Mouse (Mus musculus): ENCODE measurements at regions not wholly inside any gene's neighbourhood (a gene's known extent, or its start where the extent isn't known, plus 50 kb on each side); places are given as distances from the start of the nearest gene placed in this dataset.

DNA sequence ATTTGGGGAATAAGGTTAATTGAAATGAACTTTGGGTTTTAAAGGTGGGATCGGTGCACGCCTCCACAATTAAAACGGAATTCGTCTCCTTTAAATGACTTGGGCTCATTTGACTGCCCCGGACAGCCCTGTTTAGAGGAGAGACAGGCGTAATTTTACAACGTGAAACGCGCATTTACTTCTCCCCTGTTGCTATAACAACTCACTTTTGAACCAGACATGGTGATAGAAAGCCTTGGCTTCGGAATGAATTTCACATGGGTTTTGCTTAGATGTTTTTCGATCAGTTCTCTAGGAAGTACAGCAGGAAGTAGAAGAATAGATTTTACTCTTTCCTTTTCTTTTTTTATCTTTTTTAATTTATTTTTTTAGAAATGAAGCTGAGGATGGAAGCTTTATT lies 343.2 kb upstream of the Sash1 start:
- H3K27ac ChIP-seq (ENCODE audit: low read length), result no peak overlapping the region
- no peak overlapping the region for H3K4me2 ChIP-seq (replicated peaks; ENCODE audit: low read depth, low read length)
- ATAC-seq (ENCODE audit: low FRiP score, low TSS enrichment), result no peak
- H3K9ac ChIP-seq (replicated peaks; ENCODE audit: low read length), result no peak overlapping the region
- H3K4me3 ChIP-seq (ENCODE audit: low read length), result no peak overlapping the region
- 81% methylated on average over 11 of the region's 11 CpGs for WGBS
- no peaks in the 10 kb centered on the region for H3K36me3 ChIP-seq (ENCODE audit: insufficient read depth, low read length)
- no peaks in the 10 kb centered on the region for H3K4me1 ChIP-seq (ENCODE audit: insufficient read depth, low read length)
- no peaks in the 10 kb centered on the region for H3K9me3 ChIP-seq (ENCODE audit: low read length)
- H3K27me3 ChIP-seq (ENCODE audit: insufficient read depth, low read length), result no peaks in the 10 kb centered on the region

DNA sequence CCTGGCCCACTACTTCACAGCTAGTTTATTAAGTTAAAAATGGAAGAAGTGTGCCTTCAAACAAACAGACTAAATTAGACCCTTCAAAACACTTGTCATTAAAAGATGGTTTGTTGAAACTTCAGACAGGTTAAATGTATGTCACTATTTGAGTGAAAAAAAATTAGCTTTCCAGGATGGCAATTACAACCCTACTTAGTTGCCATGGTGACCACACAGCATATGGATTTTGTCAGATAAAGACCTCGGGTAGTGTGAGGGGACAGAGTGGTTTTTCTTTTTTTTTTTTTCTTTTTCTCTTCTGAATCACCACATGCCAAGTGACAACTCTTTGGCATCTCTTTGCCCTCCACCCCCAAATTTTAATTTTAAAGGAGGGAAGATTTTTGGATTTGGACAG lies 341.5 kb upstream of the Sash1 start:
- no peak for ATAC-seq (ENCODE audit: low FRiP score, low TSS enrichment)
- no peaks in the 10 kb centered on the region for H3K4me1 ChIP-seq (ENCODE audit: insufficient read depth, low read length)
- no peaks in the 10 kb centered on the region for H3K27me3 ChIP-seq (ENCODE audit: insufficient read depth, low read length)
- no peak overlapping the region for H3K4me3 ChIP-seq (ENCODE audit: low read length)
- 9% methylated on average over 1 of the region's 1 CpGs for WGBS
- H3K4me2 ChIP-seq (replicated peaks; ENCODE audit: low read depth, low read length), result no peak overlapping the region
- no peak overlapping the region for H3K27ac ChIP-seq (ENCODE audit: low read length)
- no peaks in the 10 kb centered on the region for H3K36me3 ChIP-seq (ENCODE audit: insufficient read depth, low read length)
- no peaks in the 10 kb centered on the region for H3K9me3 ChIP-seq (ENCODE audit: low read length)
- no peak overlapping the region for H3K9ac ChIP-seq (replicated peaks; ENCODE audit: low read length)

GRCm38 (mm10) chr10:9210646-9211045 lies 324.8 kb upstream of the Sash1 start:
- 28% methylated on average over 2 of the region's 2 CpGs for WGBS
- no peak for ATAC-seq (ENCODE audit: low FRiP score, low TSS enrichment)
- Histone ChIP-seq H3K4me3 (ENCODE audit: low read length) (no peak overlapping the region), H3K4me1 (ENCODE audit: insufficient read depth, low read length) (no peaks in the 10 kb centered on the region), H3K36me3 (ENCODE audit: insufficient read depth, low read length) (no peaks in the 10 kb centered on the region), H3K27ac (ENCODE audit: low read length) (no peak overlapping the region), H3K9me3 (ENCODE audit: low read length) (no peaks in the 10 kb centered on the region), H3K9ac (replicated peaks; ENCODE audit: low read length) (no peak overlapping the region), H3K4me2 (replicated peaks; ENCODE audit: low read depth, low read length) (no peak overlapping the region), H3K27me3 (ENCODE audit: insufficient read depth, low read length) (no peaks in the 10 kb centered on the region)

DNA sequence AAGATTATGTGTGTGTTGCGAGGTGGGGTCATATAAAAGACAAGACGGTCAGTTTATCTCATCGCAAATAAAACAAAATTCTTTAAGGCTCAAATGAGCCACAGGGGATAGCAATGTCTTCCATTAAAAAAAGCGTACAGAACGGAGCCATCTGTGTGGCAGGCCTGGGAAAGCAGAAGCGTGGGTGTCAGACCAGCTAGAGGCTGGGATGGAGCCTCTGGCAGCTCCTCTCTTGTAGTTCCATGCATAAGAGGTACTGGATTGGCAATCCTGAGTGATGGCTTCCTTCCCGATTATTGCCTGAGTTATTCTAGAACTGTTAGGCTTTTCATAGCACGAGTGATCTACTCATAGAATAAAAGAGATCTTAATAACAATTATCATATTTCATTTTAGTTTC lies 318.2 kb upstream of the Sash1 start:
- Histone ChIP-seq H3K4me2 (replicated peaks; ENCODE audit: low read depth, low read length) (no peak overlapping the region), H3K4me3 (ENCODE audit: low read length) (no peak overlapping the region), H3K9me3 (ENCODE audit: low read length) (no peaks in the 10 kb centered on the region), H3K36me3 (ENCODE audit: insufficient read depth, low read length) (no peaks in the 10 kb centered on the region), H3K27ac (ENCODE audit: low read length) (no peak overlapping the region), H3K27me3 (ENCODE audit: insufficient read depth, low read length) (no peaks in the 10 kb centered on the region), H3K4me1 (ENCODE audit: insufficient read depth, low read length) (no peaks in the 10 kb centered on the region), H3K9ac (replicated peaks; ENCODE audit: low read length) (no peak overlapping the region)
- 82% methylated on average over 8 of the region's 8 CpGs for WGBS
- no peak for ATAC-seq (ENCODE audit: low FRiP score, low TSS enrichment)

DNA sequence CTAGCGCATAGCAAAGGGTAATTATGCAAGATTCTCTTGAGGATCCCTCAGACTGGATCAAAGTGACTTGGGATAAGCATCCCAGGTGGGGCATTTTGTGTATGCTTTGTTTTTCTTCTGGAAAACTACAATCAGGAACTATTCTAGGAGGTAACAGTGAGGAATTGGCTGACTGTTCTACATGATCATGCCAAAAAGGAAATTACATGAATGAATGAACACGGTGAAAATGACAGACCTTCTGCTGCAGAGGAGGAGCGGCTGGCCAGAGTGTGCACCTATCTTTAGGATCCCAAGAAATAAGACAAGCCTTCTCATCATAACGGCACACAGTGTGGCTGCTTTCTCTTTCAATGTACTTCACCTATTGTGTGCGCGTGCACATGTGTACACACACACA lies 317.5 kb upstream of the Sash1 start:
- Histone ChIP-seq H3K27me3 (ENCODE audit: insufficient read depth, low read length) (no peaks in the 10 kb centered on the region), H3K9ac (replicated peaks; ENCODE audit: low read length) (no peak overlapping the region), H3K36me3 (ENCODE audit: insufficient read depth, low read length) (no peaks in the 10 kb centered on the region), H3K4me3 (ENCODE audit: low read length) (no peak overlapping the region), H3K4me1 (ENCODE audit: insufficient read depth, low read length) (no peaks in the 10 kb centered on the region), H3K4me2 (replicated peaks; ENCODE audit: low read depth, low read length) (no peak overlapping the region), H3K27ac (ENCODE audit: low read length) (no peak overlapping the region), H3K9me3 (ENCODE audit: low read length) (no peaks in the 10 kb centered on the region)
- 87% methylated on average over 6 of the region's 6 CpGs for WGBS
- no peak for ATAC-seq (ENCODE audit: low FRiP score, low TSS enrichment)

GRCm38 (mm10) chr10:9202922-9203321 lies 317.1 kb upstream of the Sash1 start:
- no peak overlapping the region for H3K27ac ChIP-seq (ENCODE audit: low read length)
- no peaks in the 10 kb centered on the region for H3K4me1 ChIP-seq (ENCODE audit: insufficient read depth, low read length)
- no peak overlapping the region for H3K9ac ChIP-seq (replicated peaks; ENCODE audit: low read length)
- no peaks in the 10 kb centered on the region for H3K27me3 ChIP-seq (ENCODE audit: insufficient read depth, low read length)
- H3K4me2 ChIP-seq (replicated peaks; ENCODE audit: low read depth, low read length), result no peak overlapping the region
- H3K4me3 ChIP-seq (ENCODE audit: low read length), result no peak overlapping the region
- no peaks in the 10 kb centered on the region for H3K9me3 ChIP-seq (ENCODE audit: low read length)
- H3K36me3 ChIP-seq (ENCODE audit: insufficient read depth, low read length), result no peaks in the 10 kb centered on the region
- WGBS, result 45% methylated on average over 1 of the region's 1 CpGs
- ATAC-seq (ENCODE audit: low FRiP score, low TSS enrichment), result no peak

DNA sequence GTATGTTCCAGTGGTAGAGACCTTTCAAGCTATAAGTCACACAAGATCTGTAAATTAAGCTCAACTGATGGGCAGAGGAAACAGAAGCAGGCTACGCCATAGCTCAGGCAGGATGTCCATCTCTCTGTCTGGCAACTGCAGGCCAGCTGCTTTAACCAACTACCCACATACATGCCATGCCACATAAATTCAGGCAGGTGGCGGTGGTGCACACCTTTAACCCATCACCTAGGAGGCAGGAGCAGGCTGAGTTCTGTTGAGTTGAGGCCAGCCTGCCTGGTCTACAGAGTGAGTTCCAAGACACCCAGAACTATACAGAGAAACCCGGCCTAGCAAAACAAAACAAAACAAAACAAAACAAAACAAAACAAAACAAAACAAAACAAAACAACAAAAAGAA lies 289.1 kb upstream of the Sash1 start:
- peak; percentile 39; the same call in 1 of the 2 replicates for ATAC-seq (ENCODE audit: low FRiP score, low TSS enrichment)
- Histone ChIP-seq H3K36me3 (ENCODE audit: insufficient read depth, low read length) (no peaks in the 10 kb centered on the region), H3K27ac (ENCODE audit: low read length) (no peak overlapping the region), H3K4me1 (ENCODE audit: insufficient read depth, low read length) (no peaks in the 10 kb centered on the region), H3K4me3 (ENCODE audit: low read length) (no peak overlapping the region), H3K4me2 (replicated peaks; ENCODE audit: low read depth, low read length) (no peak overlapping the region), H3K27me3 (ENCODE audit: insufficient read depth, low read length) (no peaks in the 10 kb centered on the region), H3K9ac (replicated peaks; ENCODE audit: low read length) (no peak overlapping the region), H3K9me3 (ENCODE audit: low read length) (no peaks in the 10 kb centered on the region)
- 62% methylated on average over 3 of the region's 3 CpGs for WGBS

DNA sequence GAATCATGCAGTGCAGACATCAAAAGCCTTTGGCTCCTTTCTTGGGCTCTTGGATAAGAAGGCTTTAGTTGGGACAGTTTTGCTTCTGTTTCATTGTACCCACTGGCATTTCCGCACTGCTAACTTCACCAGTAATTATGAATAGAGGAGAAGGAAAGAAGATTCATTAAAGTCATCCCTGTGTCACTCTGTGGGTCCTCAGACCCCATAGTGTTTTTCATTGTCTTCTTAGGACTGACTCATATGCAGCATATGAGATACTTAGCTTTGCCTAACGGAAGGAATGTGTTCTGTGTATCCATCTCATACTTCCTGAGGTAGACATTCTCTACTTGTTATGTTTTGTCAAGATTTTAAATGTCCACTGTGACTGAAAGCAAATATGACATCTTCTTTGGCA lies 287.6 kb upstream of the Sash1 start:
- 91% methylated on average over 2 of the region's 2 CpGs for WGBS

GRCm38 (mm10) chr10:9168725-9169124 lies 282.9 kb upstream of the Sash1 start:
- WGBS, result 75% methylated on average over 7 of the region's 7 CpGs
- Histone ChIP-seq H3K4me3 (ENCODE audit: low read length) (no peak overlapping the region), H3K27me3 (ENCODE audit: insufficient read depth, low read length) (no peaks in the 10 kb centered on the region), H3K27ac (ENCODE audit: low read length) (no peak overlapping the region), H3K9ac (replicated peaks; ENCODE audit: low read length) (no peak overlapping the region), H3K9me3 (ENCODE audit: low read length) (peaks cover 6% of the 10 kb centered on the region), H3K4me2 (replicated peaks; ENCODE audit: low read depth, low read length) (no peak overlapping the region), H3K36me3 (ENCODE audit: insufficient read depth, low read length) (no peaks in the 10 kb centered on the region), H3K4me1 (ENCODE audit: insufficient read depth, low read length) (no peaks in the 10 kb centered on the region)
- no peak for ATAC-seq (ENCODE audit: low FRiP score, low TSS enrichment)

More for the DNA sequence above, 287.6 kb upstream of the Sash1 start:
- no peaks in the 10 kb centered on the region for H3K27me3 ChIP-seq (ENCODE audit: insufficient read depth, low read length)
- H3K4me3 ChIP-seq (ENCODE audit: low read length), result no peak overlapping the region
- no peak for ATAC-seq (ENCODE audit: low FRiP score, low TSS enrichment)
- H3K4me2 ChIP-seq (replicated peaks; ENCODE audit: low read depth, low read length), result no peak overlapping the region
- no peaks in the 10 kb centered on the region for H3K9me3 ChIP-seq (ENCODE audit: low read length)
- no peaks in the 10 kb centered on the region for H3K4me1 ChIP-seq (ENCODE audit: insufficient read depth, low read length)
- no peak overlapping the region for H3K9ac ChIP-seq (replicated peaks; ENCODE audit: low read length)
- no peaks in the 10 kb centered on the region for H3K36me3 ChIP-seq (ENCODE audit: insufficient read depth, low read length)
- no peak overlapping the region for H3K27ac ChIP-seq (ENCODE audit: low read length)

DNA sequence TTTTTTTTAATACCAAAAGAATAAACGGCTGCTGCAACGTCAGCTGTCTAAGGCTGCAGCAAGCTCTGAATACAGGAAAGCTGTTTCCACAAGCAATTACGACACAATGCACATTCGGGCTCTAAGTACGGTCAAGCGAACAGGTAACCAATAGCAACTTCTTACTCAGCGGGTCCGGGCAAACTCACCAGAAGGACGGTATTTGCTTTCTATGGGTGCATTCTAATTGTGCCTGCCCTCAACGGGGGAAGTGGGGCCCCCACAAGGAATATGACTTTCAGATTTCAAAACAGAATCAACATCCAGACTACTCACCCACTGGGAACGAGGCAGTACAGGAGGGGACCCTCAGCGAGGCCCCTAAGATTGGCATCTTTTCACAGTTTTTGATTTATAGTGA lies 280.1 kb upstream of the Sash1 start:
- peak; percentile 9; the same call in 1 of the 2 replicates for ATAC-seq (ENCODE audit: low FRiP score, low TSS enrichment)
- Histone ChIP-seq H3K27ac (ENCODE audit: low read length) (no peak overlapping the region), H3K9me3 (ENCODE audit: low read length) (peaks cover 6% of the 10 kb centered on the region), H3K27me3 (ENCODE audit: insufficient read depth, low read length) (no peaks in the 10 kb centered on the region), H3K9ac (replicated peaks; ENCODE audit: low read length) (no peak overlapping the region), H3K36me3 (ENCODE audit: insufficient read depth, low read length) (no peaks in the 10 kb centered on the region), H3K4me1 (ENCODE audit: insufficient read depth, low read length) (no peaks in the 10 kb centered on the region), H3K4me2 (replicated peaks; ENCODE audit: low read depth, low read length) (no peak overlapping the region), H3K4me3 (ENCODE audit: low read length) (no peak overlapping the region)
- 71% methylated on average over 12 of the region's 12 CpGs for WGBS

DNA sequence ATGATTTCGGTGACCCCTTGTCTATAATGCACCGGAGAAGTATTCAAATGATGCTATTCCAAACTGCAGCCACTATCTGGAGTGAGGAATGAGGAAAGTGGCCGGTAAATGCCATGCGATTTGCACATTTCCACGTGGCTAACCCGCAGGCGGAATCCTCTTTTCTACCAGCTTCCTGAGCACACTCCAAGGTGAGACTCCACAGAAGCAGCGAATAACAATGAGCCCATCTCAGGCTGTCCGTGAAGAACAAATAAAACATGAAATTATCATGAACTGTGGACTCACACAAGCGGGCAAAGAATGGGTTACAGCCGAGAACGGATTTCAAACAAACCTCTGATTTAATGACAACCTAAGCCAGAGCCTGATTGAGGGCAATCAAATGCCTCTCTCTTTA lies 279.7 kb upstream of the Sash1 start:
- H3K36me3 ChIP-seq (ENCODE audit: insufficient read depth, low read length), result no peaks in the 10 kb centered on the region
- no peak for ATAC-seq (ENCODE audit: low FRiP score, low TSS enrichment)
- H3K9ac ChIP-seq (replicated peaks; ENCODE audit: low read length), result no peak overlapping the region
- H3K27ac ChIP-seq (ENCODE audit: low read length), result no peak overlapping the region
- H3K9me3 ChIP-seq (ENCODE audit: low read length), result peaks cover 6% of the 10 kb centered on the region
- 85% methylated on average over 12 of the region's 12 CpGs for WGBS
- H3K4me3 ChIP-seq (ENCODE audit: low read length), result no peak overlapping the region
- H3K4me1 ChIP-seq (ENCODE audit: insufficient read depth, low read length), result no peaks in the 10 kb centered on the region
- no peak overlapping the region for H3K4me2 ChIP-seq (replicated peaks; ENCODE audit: low read depth, low read length)
- no peaks in the 10 kb centered on the region for H3K27me3 ChIP-seq (ENCODE audit: insufficient read depth, low read length)

Data from kidney, embryonic 16.5 days (tissue).